Mouse (Mus musculus): ENCODE measurements around the gene Ptpre.

GRCm38 (mm10) chr7:135545957-135546356, 8.7 kb downstream of the Ptpre start:
- TF ChIP-seq POLR2A (IDR thresholded peaks at IDR 0.05; ENCODE audit: insufficient read depth, low read depth, low read length), result no peak
- TF ChIP-seq CTCF (IDR thresholded peaks at IDR 0.05; ENCODE audit: insufficient read depth, low read depth, low read length), result no peak

Measured in olfactory bulb, adult 2 months (tissue).